Mouse (Mus musculus): ENCODE results near the gene Igfals. TPM values are rescaled to one million over a fixed set of nuclear protein-coding genes. Genes with fewer than 3 reads are reported as not detected.

The Igfals gene
- 10.1 and 12.4 TPM in 2 replicates for polyA plus RNA-seq (2012; rRNA removed)

DNA sequence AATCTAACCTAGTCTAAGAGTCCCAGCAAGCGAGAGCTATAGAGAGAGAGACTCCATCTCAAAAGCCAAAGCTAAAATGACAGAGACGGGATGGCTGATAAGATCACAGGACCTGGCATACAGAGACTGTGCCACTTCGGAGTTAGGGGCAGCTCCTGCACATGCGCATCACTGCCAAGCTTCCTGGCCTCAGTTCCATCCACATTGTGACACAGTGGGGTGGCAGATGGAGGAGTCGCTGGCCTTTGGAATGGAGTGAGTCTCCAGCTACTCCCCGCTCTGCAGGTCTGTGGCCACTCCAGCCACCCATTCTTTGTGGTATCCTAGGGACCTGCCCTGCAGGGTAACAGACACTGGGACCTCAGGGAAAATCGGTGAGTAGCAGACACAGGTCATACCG, at the start of gene Igfals:
TSS of gene Igfals (plus strand) at position 222 of the 400 bp plus-strand sequence.

DNA sequence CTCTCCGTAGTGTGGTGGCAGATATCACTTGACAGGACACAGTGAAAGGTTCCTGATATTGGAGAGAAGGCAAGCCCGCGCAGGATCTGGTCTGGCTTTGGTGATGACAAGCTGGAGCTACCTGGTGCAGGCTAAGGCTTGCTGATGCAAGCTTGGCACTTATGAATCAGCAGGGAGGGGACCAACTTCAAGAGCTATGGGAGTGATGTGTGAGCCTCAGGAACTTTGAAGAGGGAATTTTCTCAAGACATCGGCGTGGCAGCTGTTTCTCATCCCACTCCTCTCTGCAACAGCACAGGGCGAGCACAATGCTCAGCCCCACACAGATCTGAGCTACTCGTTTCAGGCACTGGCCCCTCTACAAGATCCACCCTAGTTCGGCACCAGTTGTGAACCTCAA, 26.0 kb upstream of the Igfals start, which contains the start of gene Hagh:
TSS of gene Hagh (plus strand) at position 302 of the 400 bp plus-strand sequence.

DNA sequence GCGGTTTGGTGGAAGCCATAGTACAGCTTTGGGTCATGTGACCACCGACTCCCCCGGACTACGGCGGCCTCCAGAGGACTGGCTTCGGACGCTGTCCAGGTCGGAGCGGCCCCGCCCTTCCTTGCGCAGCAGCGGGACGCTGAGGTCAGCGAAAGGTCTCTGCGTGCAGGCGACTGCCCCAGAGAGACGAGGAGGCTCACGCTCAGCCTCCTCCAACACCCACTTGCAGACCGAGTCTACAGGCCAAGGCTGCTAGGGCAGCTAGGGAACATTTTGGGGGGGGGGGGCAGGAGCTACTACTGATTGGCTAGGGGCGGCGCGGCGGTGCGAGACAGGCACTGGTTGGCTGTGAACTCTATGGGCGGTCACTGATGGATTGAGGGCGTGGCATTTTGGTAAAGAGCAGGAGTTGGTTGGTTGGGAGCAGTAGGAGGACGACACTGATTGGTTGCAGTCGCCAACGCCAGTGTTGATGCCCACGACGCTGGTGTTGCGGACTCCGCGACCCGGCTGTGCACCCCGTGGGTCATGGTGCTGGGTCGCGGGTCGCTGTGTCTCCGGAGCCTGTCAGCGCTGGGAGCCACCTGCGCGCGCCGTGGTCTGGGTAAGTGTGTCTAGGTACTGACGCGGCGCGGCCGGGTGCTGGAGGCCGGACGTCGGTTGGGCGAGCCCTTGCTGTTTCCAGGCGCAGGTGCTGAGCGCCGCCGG, 15.6 kb upstream of the Igfals start, which contains the start of gene Fahd1:
TSS of gene Fahd1 (minus strand) at position 300 of the 708 bp plus-strand sequence.

DNA sequence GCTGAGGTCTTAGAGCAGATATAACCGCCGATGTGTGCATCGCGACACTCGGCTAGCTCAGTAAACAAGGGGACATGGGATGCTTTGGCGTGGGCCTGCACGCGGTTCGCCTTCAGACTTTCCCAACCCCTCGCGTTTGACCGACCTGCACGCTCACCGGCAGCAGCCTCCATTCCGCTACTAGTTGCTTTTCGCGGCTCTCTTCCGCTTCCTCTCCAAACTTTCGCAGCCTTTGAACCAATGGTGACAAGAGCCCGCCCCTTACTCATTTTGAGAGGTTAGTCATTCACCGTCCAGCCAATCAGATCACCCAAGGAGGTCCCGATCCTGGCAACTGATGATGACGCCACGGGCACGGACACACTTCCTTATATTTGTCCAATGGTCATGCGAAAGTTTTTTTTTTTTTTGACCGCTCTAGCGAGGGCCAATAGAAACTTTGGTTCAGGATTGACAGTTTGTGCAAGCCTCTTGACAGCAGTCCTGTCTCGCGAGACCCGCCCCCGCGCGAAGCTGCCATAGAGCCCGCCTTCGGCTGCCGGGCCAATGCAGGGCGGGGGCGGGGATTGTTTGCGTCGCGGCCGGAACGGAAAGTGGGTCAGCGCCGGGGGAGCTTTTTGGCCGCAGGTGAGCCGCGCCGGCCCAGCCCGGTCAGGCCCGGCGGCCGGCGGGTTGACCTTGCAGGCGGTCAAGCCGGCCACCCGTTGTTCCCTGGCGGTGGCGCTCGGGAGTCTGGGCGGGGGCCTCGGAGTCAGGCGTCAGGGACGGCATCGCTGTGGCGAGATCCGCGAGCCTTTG, 20.5 kb downstream of the Igfals start, which contains the start of the genes Nubp2 and Spsb3:
TSS of gene Nubp2 (minus strand) at position 216 of the 798 bp plus-strand sequence.
TSS of gene Spsb3 (plus strand) at position 510 of the 798 bp plus-strand sequence.

DNA sequence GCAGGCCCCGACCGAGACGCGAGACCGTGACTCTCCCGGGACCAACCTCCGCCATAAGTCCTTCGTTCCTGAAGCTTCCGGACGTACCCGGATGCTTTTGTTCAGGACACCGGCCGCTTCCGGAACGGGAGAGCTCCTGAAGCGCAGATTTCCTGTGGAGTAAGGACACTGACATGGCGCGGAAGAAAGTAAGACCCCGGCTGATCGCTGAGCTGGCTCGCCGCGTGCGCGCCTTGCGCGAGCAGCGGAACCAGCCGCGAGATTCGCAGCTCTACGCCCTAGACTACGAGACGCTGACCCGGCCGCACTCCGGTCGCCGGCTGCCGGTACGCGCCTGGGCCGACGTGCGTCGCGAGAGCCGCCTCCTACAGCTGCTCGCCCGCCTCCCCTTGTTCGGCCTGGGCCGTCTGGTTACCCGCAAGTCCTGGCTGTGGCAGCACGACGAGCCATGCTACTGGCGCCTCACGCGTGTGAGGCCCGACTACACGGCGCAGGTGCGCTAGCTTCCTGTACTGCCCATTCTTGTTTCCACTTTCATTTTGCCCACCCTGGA, 29.3 kb downstream of the Igfals start, which contains the start of the genes Eme2 and Mrps34:
TSS of gene Eme2 (minus strand) at position 93 of the 553 bp plus-strand sequence.
TSS of gene Mrps34 (plus strand) at position 122 of the 553 bp plus-strand sequence.

DNA sequence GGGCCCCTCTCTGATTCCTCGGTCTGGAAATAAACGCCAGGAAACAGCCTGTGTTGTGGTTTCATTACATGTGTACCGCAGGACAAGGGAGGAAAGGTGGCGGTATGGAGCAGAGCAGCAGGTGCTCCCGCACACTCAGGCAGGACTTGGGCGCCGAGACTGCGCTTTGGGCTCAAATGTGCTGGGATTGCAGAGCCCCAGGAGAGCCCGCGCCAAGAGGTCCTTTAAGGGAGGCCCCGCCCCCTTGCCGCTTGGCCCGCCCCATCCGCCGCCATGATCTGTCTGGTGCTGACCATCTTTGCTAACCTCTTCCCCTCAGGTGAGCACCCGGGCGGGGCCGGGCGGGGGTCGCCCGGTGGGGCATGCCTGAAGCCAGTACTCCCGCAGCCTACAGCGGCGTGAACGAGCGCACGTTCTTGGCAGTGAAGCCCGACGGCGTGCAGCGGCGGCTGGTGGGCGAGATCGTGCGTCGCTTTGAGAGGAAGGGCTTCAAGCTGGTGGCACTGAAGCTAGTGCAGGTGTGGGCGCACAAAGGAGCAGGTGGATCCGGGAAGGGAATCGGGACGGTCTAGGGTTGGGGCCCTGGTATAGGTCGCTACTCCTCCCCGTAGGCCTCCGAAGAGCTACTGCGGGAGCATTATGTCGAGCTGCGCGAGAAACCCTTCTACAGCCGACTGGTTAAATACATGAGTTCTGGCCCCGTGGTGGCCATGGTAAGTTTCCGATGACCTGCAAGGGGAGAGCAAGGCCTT, 30.6 kb downstream of the Igfals start, which contains the start of gene Nme3:
TSS of gene Nme3 (plus strand) at position 260 of the 752 bp plus-strand sequence.

Other genes with a start within 250 kb of the Igfals start
- gene Tsc2, start 233.4 kb upstream of the Igfals start, polyA plus RNA-seq (2012; rRNA removed), result 200 and 211 TPM in 2 replicates
- gene Nthl1, start 233.3 kb upstream of the Igfals start, polyA plus RNA-seq (2012; rRNA removed), result 33.4 and 40.4 TPM in 2 replicates
- 154 and 188 TPM in 2 replicates for gene Slc9a3r2, start 215.7 kb upstream of the Igfals start, polyA plus RNA-seq (2012; rRNA removed)
- 0.40 and 0.53 TPM in 2 replicates for gene Npw, start 207.5 kb upstream of the Igfals start, polyA plus RNA-seq (2012; rRNA removed)
- gene Zfp598, start 196.3 kb upstream of the Igfals start, polyA plus RNA-seq (2012; rRNA removed), result 118 and 131 TPM in 2 replicates
- 1.6 and 1.7 TPM in 2 replicates for gene Syngr3, start 176.0 kb upstream of the Igfals start, polyA plus RNA-seq (2012; rRNA removed)
- gene Gfer, start 169.8 kb upstream of the Igfals start, polyA plus RNA-seq (2012; rRNA removed), result 40.5 and 66.7 TPM in 2 replicates
- 19.1 and 19.6 TPM in 2 replicates for gene Noxo1, start 169.8 kb upstream of the Igfals start, polyA plus RNA-seq (2012; rRNA removed)
- gene Tbl3, start 158.3 kb upstream of the Igfals start, polyA plus RNA-seq (2012; rRNA removed), result 105 and 112 TPM in 2 replicates
- gene Rnf151, start 147.9 kb upstream of the Igfals start, polyA plus RNA-seq (2012; rRNA removed), result 0.34 and 1.4 TPM in 2 replicates
- 4,445 and 4,526 TPM in 2 replicates for gene Rps2, start 147.9 kb upstream of the Igfals start, polyA plus RNA-seq (2012; rRNA removed)
- 198 and 335 TPM in 2 replicates for gene Ndufb10, start 141.5 kb upstream of the Igfals start, polyA plus RNA-seq (2012; rRNA removed)
- gene Rpl3l, start 138.2 kb upstream of the Igfals start, polyA plus RNA-seq (2012; rRNA removed), result not detected in 2 replicates
- gene Msrb1, start 129.4 kb upstream of the Igfals start, polyA plus RNA-seq (2012; rRNA removed), result 42.7 and 55.4 TPM in 2 replicates
- gene Hs3st6, start 113.0 kb upstream of the Igfals start, polyA plus RNA-seq (2012; rRNA removed), result 8.5 and 15.0 TPM in 2 replicates
- gene Meiob, start 61.7 kb upstream of the Igfals start, polyA plus RNA-seq (2012; rRNA removed), result not detected in 2 replicates
- 105 and 136 TPM in 2 replicates for gene Hagh, start 25.9 kb upstream of the Igfals start, polyA plus RNA-seq (2012; rRNA removed)
- 16.7 and 17.3 TPM in 2 replicates for gene Fahd1, start 15.6 kb upstream of the Igfals start, polyA plus RNA-seq (2012; rRNA removed)
- 33.0 and 41.1 TPM in 2 replicates for gene Nubp2, start 20.4 kb downstream of the Igfals start, polyA plus RNA-seq (2012; rRNA removed)
- gene Spsb3, start 20.6 kb downstream of the Igfals start, polyA plus RNA-seq (2012; rRNA removed), result 112 and 120 TPM in 2 replicates
- 51.8 and 56.8 TPM in 2 replicates for gene Eme2, start 29.1 kb downstream of the Igfals start, polyA plus RNA-seq (2012; rRNA removed)
- 278 and 448 TPM in 2 replicates for gene Mrps34, start 29.1 kb downstream of the Igfals start, polyA plus RNA-seq (2012; rRNA removed)
- 76.6 and 85.3 TPM in 2 replicates for gene Nme3, start 30.5 kb downstream of the Igfals start, polyA plus RNA-seq (2012; rRNA removed)
- 180 and 186 TPM in 2 replicates for gene Mapk8ip3, start 71.0 kb downstream of the Igfals start, polyA plus RNA-seq (2012; rRNA removed)
- gene Jpt2, start 94.7 kb downstream of the Igfals start, polyA plus RNA-seq (2012; rRNA removed), result 33.5 and 37.9 TPM in 2 replicates
- 20.6 and 27.0 TPM in 2 replicates for gene Cramp1l, start 149.8 kb downstream of the Igfals start, polyA plus RNA-seq (2012; rRNA removed)
- 32.8 and 38.8 TPM in 2 replicates for gene Ift140, start 150.1 kb downstream of the Igfals start, polyA plus RNA-seq (2012; rRNA removed)
- 59.3 and 68.0 TPM in 2 replicates for gene Tmem204, start 217.6 kb downstream of the Igfals start, polyA plus RNA-seq (2012; rRNA removed)
- 50.1 and 56.2 TPM in 2 replicates for gene Telo2, start 250.0 kb downstream of the Igfals start, polyA plus RNA-seq (2012; rRNA removed)